Mouse (Mus musculus): ENCODE data around the gene Gm10322. TPM values are rescaled to one million over a fixed set of nuclear protein-coding genes. Genes with fewer than 3 reads are reported as not detected.

Gene Gm10322
- total RNA-seq, 2 experiments from 2014 or later = not detected

DNA sequence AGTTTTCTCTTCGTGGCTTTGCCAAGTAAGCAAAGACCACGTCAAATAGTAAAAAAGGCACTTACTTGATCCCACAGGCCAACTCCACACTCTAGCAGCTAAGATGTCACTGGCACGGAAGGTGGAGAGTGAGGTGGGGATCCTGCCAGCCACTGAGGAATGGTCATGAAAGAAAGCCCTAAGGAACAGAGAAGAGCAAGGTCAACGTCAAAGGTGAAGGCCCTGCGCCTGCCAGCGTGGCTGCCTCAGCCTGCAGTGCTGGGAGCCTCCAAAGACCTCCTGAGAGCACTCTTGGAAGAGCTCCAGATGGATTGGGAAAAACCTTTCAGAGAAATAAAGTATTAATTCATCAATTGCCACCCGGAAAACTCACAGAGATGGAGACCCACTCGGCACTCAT is 15.3 kb upstream of the Gm10322 start:
- no peak for DNase-seq (ENCODE audit: low spot score in 2 of 2)

DNA sequence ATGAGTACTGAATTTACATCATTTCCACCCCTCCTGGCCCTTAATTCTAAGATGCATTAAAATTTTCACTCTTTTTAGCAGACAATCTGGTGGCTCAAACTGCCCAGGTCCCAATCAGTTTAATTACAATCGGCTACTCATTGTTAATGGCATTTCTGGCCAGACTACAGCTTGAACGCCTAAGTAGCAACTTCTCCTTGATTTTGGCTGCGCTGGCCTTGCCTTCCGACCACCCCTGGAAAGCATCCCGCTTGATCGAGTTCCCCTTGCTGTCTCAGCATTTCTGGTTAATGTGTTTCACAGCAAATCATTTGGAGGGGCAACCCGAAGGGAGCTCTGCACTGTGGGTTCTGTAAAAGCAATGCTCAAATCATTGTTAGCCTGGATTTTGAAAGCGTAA is 13.8 kb upstream of the Gm10322 start:
- DNase-seq (ENCODE audit: low spot score in 2 of 2) = no peak

DNA sequence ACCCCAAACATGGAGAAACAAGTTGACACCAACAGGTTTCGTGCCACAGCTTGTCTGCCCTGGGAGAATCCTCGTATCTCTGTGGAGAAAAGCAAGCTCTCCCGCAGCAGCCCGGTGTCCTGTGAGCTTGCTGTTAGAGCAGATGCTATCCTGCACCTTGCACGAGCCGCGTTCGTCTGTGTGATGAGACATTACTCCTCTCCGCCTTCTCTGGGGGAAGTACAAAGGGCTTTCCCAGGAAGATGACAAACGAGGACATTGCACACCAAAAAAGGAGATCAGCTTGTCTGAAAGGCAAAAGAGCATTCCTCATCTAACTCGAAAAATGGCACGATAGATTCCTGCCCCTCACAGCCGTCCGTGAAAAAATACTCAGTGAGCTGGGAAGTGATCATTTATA is 13.0 kb upstream of the Gm10322 start:
- DNase-seq (ENCODE audit: low spot score in 2 of 2) = peak; percentile 20 to 26

DNA sequence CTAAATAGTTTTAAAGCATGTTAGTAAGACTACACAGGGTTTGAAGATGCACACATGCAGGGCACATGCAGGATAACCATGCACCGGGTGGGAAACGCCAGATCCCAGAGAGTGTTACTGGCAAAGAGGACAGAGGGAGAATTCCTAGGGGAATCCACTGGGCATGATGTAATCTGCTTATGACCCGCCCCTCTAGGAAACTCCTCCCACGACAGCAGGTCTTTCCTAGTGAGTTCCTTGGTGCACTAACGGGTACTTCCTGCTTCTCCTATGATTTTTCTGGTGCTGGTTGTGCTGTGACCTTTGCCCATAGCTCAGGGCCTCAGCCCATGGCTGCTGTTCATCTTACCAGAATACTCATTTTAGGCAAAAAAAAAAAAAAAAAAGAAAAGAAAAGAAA is 12.0 kb upstream of the Gm10322 start:
- no peak for DNase-seq (ENCODE audit: low spot score in 2 of 2)

DNA sequence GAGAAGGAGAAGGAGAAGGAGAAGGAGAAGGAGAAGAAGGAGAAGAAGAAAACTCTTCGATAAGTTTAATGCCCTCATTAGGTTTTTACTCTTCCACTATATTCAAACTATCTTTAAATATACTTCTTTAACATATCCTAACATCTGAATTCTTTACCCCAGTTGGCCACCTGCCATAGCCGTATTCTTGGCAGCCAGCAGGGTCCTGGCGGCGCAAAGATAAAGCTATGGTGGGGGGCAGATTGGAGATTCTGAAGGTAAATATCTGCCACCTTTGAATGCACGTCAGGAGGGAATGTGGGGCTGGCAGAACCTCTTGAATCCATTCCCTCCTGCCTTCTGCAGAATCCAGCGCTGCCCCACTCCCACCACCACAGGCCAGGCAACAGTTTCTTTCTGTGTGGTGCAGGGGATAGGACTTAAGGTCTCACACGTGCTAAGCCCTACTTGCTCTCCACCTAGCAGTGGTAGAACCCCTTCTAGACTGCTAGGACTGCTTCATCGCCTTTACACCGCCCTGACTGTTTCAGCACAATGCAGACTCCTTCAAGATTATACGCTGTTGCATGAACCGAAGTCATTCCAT is 10.9 kb upstream of the Gm10322 start:
- no peak for DNase-seq (ENCODE audit: low spot score in 2 of 2)

DNA sequence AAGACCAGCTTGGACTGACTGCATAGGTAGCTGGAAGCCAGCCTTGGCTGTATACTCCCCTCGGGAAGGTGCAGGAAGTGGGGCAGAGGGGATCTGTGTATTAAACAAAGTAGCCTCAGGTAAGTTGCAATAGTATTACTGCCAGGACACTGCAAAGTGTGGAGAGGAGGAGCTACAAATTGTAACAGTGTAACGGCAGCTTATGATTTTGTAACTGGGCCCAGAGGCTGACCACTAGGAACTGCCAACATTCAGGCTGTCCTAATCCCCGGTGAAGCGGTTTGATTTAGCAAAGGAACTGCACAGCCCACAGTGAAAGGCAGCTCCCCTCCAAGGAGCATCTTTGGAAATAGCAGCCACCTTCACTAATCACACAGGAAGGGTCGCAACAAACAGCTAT is 2.6 kb upstream of the Gm10322 start:
- no peak for DNase-seq (ENCODE audit: low spot score in 2 of 2)

DNA sequence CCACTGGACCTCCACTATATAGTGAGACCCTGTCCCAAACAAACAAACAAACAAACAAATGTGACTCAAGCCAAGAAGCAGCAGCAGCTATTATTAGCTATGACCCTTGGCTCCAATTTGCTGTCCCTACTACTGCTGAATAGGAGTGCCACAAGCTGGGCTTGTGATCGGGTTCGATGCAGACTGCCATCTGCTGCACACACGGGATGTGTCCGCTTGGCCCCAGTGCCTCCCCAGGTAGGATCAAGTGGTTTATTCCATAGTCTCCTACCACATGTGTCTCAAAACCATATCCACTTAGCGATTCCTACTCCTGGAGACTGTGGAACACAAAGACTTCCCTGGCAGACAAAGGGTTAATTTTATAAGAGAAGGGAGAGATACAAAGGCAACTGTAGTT is 1.7 kb upstream of the Gm10322 start:
- DNase-seq (ENCODE audit: low spot score in 2 of 2) = no peak

DNA sequence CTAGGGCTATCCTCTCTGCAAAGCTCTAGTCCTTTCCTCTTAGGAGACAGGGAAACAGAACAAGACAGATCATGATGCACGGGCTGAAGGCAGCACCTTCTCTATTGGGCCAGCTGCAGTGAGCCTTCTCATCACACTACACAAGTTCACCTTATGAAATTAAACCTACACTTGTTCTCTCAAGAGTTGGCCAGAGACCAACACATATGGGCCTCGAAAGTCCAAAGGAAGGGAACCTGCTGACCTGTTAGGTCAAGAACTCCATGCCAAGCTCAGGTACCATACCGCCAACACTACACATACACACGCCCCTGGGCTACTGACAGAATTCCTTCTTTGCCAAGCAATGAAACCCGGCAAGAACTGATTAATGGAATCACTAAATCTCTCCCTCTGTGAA is 452 bp upstream of the Gm10322 start:
- DNase-seq (ENCODE audit: low spot score in 2 of 2) = no peak

DNA sequence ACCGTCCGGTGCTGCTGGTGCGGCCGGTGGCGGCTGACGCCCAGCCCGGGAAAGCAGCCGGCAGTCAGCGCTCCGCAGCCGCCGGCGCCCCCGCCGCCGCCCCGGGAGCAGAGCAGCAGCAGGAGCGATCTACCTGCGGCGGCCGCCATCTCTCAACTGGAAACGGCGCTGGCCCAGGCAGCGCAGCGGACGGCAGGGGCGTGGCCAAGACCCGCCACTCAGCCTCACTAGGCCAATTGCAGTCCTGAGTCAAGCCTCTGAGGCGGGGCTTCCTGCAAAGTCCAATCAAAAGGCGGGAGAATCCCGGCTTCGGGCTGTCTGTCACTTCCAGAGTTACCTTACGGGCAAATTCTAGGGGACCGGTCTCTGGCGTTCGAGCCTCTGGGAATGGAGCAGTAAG is 659 bp downstream of the Gm10322 start, which contains the start of gene Mcu:
Gene Mcu, minus strand, starts transcription at position 171 of the 400 bp plus-strand sequence.
- peak; percentile 95 to 97 for DNase-seq (ENCODE audit: low spot score in 2 of 2)

DNA sequence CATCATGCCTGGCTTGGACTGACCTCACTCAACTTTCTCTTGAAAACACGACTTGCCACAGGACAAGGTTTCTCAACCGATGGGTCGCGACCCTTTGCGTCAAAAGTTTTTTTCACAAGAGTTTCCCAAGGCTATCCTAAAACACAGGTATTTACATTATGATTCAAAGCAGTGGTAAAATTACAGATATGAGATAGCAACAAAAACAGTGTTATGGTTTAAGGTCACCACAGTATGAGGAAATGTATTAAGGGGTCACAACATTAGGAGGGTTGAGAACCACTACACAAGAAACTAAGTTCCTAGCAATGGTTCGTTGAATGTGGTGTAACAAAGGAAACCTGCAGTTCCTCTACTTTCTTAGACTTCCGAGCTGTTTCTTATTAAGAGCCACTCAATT is 1.9 kb downstream of the Gm10322 start:
- DNase-seq (ENCODE audit: low spot score in 2 of 2) = no peak

DNA sequence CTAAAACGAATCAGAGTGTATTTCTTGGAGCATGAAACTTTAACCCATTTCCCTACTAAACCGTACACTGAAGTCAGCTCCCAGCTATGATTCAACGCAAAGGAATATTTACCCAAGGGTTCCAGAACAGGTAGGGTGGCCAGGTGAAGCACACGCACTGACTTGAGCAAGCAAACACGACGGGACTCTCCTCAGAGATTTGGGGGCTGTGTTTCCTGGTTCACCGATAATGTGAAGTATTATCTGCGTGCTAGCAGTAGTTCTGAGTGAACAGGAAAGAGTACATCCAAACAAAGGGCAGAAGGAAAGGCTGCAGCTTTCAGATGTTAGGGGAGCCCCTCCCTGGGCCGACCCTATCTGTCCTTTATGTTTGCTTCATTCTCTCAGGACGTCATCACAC is 5.5 kb downstream of the Gm10322 start:
- DNase-seq (ENCODE audit: low spot score in 2 of 2) = no peak

DNA sequence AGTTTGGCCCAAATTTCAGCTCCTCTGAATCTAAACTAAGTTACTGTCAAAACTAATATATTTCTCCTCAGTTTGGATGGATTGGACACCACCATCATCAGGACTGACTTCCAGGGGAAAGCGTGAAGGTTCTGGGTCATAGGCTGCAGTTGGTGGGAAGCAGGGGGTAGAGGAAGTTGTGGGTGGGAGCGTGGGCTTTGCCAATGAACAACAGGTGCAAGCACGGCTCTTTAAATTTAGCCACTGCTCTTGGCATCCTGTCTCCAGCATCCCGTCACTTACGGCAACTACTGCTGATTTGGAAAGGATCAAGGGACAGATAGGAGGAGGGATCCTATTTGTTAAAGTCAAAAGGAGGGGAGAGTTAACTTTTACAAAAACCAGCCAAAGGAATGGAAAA is 7.6 kb downstream of the Gm10322 start:
- DNase-seq (ENCODE audit: low spot score in 2 of 2) = no peak

DNA sequence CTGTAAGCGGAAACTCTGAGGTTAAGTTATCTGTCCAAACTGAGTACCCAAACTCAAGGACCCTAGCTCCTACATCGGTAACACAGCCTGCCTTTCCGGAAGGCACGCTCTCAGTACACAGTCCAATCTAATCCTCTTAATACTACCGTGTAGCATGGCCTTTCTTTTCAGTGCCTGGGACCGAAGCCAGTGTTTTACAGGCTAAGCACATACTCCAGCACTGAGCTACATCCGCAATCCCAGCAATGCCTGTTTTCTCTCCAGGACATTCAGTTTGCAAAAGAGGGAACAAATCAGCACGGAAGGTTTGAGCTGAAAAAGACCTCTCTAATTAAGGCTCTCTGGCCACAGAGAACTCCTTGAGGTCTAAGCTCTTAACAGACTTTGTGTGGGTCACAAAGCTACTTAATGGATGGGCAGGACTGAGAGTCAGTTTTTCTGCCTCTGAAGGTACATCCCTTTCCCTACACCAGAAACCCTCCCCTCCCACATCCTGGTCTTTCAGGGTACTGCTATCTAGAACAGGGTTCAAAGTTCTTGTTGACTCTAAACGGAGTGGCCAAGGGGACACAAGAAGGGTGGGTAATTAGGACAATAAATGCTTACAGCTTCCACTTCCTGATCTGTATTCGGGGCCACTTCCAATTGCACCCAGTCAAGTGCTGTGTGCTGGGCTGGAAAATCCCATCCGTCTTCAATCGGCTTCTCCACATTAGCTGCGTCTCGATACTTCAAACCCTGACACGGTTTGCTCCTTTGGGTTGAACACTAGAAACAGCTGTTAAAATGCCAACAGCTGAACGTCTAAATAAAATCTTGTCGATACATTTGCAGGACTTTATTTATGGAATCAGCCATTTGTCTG is 13.0 kb downstream of the Gm10322 start:
- DNase-seq (ENCODE audit: low spot score in 2 of 2) = no peak

DNA sequence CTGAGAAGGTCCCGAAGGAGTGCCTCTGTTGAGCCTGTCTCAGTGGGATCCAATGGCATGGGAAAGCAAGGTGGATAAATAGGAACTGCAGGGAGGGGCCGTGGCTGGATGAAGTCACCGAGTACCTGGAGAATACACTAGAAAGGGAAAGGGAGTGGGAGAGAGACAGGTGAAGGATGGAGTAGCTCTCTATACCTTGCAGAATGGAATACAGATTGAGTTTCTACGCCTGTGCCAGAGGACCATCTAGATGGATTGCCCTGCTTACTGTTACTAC is 13.6 kb downstream of the Gm10322 start:
- DNase-seq (ENCODE audit: low spot score in 2 of 2) = no peak

DNA sequence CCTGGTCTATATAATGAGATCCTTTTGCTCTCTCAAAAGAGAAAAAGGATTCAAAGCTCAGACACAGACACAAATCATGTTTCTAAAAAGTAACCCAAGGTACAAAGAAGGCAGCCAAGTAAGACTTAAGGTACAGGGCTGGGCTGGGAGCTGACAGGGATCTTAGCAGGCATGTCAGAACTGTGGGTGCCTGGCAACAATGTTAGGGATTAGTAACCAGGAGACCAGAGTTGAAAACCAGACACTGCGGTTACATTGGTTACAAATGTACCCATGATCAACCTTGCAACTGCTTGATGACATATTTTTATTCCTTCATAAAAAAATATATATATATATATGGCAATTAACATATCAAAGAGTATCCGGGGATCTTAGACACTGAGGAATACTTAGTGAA is 20.2 kb downstream of the Gm10322 start:
- no peak for DNase-seq (ENCODE audit: low spot score in 2 of 2)

DNA sequence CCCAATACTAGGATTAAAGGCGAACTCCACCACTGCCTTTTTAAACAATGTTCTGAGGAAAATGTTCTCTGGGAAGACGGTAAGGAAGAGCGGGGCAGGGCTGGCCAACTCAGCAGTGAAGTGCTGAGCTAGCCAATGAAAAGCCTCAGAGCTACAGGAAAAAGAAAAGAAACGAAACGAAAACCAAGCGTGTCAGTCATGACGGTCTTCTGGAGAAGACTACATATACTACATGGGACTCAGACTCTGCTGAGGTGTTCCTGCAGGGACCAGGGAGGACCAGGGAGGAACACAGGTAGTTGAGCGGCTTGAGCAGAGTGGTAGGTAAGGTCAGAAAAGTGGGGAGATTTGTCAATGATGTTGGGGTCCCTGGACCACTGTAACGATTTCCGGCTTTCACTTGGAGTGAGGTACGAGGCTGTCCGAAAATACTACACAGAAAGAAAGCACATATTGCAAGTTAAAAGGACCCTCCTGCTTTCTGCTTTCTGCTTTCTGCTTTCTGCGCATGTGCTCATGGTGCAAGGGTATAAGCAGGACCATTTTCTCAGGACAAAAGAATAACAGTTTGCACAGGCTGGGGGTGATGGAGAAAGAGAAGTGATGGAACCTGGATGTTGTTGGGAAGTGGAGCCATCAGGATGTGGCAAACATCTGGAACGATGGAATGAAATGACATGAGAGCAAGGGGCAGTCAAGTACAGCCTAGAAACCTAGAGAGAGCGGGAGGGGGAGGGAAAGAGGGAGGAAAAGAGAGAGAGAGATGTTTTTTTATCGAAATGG is 21.1 kb downstream of the Gm10322 start:
- no peak for DNase-seq (ENCODE audit: low spot score in 2 of 2)

DNA sequence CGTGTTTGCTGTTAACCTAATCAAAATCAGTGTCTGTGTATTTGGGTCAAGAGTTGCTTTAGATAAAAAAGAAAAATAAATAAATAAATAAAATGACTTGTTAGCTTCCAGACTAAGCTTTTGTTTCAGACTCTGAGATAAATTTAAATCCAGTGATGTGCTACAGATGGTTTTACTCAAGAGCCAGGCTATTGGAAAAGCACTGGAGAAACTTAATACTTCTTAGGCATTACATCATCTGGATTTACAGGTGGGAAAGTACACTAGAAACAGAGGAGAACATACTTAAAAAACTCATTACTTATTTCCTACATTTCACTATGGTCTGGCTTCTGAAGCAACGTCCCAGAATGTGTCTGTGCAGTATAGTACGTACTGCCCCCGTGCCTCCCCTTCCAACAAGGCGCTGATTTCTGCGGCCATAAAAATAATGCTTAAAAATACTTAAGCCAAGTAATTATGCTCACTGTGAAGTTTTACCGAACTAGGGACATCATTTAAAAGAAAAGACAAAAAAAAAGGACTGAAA is 21.8 kb downstream of the Gm10322 start:
- no peak for DNase-seq (ENCODE audit: low spot score in 2 of 2)

DNA sequence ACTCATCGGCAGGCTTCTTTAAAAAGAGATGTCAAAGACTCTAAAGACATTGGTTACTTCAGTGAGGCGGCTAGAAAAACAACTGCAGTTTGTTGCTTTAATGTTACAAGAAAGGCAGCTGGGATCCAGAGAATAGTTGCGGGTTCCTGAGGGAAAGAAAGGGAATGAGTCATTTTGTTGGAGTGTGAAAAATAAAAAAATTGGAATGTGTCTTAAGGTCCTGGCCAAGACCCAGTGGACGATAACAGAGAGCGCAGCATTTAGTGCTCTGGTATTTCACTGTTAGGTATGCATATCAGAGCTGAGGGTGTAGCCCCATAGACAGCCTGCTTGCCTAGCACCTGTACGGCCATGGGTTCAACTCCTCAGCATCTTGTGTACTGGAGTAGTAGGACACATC is 22.7 kb downstream of the Gm10322 start:
- DNase-seq (ENCODE audit: low spot score in 2 of 2) = no peak

DNA sequence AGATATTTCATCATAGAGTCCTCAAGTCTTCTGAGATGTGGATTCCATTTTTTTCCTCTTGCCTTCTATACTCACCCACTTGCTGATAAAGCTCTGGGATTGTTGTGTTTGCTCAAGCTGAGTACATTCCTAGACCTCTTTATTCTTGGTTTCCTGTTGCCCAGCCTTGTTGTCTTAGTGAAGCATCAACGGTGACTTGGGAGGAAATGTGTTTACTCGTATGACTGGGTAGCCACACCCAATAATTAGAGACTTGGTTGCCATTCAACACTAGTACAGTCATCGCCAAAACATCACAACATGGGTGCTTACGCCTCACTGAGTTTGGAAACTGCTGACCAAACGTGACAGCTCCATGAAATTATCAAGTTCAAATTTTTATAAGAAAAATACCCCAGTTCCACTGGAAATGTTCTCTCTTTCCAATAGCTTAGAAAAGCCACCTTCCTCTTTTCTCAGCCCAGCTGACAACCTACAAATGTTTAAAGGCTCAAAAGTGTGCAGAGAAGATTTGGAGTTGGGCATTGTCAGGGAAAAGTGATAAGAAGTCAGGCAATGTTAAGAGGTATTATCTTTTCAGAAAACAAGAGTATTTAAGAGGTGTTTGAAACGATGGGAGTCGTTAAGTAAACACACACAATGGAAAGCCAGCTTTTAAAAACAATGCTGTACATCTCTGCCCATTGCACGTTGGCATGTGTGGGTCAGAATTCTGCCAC is 27.0 kb downstream of the Gm10322 start:
- no peak for DNase-seq (ENCODE audit: low spot score in 2 of 2)

DNA sequence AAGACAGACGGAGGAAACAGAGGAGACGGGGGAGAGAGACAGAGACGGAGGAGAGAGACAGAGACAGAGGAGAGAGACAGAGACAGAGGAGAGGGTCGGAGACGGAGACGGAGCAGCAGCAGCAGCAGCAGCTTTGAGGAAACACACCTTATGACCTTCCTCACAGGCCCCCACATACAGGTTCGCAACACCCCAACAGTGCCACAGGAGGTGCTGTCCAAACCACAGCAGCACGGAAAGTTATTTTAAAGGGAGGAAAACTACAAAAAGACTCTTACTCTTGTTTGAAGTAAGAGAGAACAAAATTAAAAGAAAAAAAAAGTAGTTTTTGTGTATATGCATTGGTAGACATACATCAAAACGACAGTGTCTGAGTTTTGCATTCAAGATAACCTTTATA is 27.8 kb downstream of the Gm10322 start:
- DNase-seq (ENCODE audit: low spot score in 2 of 2) = no peak

DNA sequence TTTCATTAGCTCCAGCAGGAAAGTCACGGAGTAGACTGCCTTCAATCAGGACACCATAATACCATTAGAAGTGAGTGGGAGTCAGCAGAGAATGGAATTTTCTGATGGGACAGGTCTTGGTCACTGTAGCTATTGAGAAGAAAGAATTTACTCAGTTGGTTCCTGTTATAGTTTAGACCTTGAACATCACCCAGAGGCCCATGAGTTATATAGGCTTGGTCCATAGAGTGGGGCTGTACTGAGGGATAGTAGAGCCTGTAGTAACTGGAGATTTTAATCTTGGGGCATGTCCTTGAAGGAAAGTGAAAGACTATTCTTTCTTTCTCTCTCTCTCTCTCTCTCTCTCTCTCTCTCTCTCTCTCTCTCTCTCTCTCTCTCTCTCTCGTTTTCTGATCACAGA is 28.8 kb downstream of the Gm10322 start:
- no peak for DNase-seq (ENCODE audit: low spot score in 2 of 2)

DNA sequence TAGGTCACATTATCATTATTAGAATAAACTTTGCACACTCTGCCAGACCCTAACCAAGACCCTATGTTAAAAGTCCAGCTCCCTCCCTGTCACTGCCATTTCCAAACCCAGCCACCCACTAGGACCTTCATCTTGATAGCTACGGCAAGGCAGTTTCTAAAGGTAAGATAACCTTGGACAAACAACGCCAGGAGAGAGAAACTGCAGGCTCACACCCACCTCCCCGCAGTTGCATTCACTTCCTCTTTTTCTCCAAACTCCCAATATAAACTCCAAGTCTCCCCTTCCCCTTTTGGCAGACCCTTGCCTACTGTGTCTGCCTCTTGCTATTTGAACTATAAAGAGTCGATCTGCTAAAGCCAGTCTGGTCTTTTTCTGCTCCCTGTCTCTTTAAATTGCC is 29.3 kb downstream of the Gm10322 start:
- no peak for DNase-seq (ENCODE audit: low spot score in 2 of 2)
